Mouse (Mus musculus): Measurements from ENCODE around the gene Mapk14. TPM values are rescaled to one million over a fixed set of nuclear protein-coding genes. Genes with fewer than 3 reads are reported as not detected.

The Mapk14 gene
- polyA plus RNA-seq, 1 experiment = 114 TPM

DNA sequence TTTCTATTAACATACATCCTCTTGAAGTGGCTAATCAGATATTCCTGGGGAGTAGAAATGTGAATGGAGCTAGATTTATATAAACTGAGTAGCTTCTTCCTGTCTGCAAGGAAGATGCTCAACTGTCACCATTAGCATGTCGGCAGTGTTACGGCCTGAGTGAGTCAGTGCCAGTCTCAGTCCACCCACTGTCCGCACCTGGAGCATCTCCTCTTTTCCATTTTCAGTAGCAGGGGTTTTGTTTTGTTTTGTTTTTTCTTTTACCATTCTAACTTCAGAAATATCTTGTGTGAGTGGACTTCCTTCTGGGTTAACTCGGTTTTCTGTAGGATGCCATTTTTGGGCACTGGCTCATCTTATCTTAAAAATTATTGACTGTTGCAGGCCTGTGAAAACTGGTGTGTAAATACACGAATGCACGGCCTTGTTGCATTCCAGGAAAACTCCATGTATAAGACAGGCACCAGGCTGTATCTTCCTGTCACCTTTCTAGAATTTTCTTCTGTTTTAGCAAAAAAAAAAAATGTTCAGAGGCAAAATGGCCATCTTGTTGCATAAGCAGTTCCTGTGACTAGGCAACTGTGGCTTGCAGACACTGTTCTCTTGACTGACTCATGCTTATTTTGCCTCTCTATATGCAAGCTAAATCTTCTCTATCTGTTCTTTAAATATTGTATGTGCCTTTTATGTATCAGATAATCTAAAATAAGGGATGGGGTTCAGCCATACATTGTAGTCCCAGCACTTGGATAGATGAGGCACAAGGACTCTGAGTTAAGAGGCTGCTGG is 44.4 kb downstream of the Mapk14 start:
- Histone ChIP-seq H3K27ac (ENCODE audit: insufficient read depth, low read length) (no peak overlapping the region), H3K4me1 (ENCODE audit: control insufficient read depth, insufficient read depth, low read length) (no peaks in the 10 kb centered on the region), H3K27me3 (ENCODE audit: control insufficient read depth, insufficient read depth, low read length) (no peaks in the 10 kb centered on the region), H3K4me3 (replicated peaks; ENCODE audit: insufficient read depth, low read depth, low read length) (no peak overlapping the region)
- WGBS = 93% methylated on average over 6 of the region's 6 CpGs
- DNase-seq = no peak
- TF ChIP-seq POLR2A (IDR thresholded peaks at IDR 0.05; ENCODE audit: borderline replicate concordance, insufficient read depth, low read length) = no peak
- TF ChIP-seq CTCF (IDR thresholded peaks at IDR 0.05; ENCODE audit: borderline replicate concordance, insufficient read depth, low read depth, low read length) = no peak

DNA sequence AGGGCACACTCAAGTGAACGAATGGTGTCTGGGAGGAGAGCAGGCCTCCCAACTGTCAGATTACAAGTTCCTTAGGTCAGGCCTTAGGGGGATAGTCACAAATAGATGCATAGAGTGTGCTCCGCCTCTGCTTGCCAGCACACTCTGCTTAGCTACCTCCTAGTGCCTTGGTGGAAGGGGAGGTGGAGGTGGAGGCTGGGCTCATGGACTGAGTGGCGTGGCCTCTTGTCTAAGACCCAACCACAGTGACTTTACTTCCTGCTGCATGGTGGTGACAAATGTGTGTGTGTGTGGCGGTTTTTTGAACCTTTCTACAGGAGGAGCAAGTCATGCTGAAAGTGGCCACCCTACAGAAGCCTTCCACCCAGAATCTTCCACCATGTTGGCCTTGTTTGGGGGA is 45.4 kb downstream of the Mapk14 start:
- no peaks in the 10 kb centered on the region for H3K4me1 ChIP-seq (ENCODE audit: control insufficient read depth, insufficient read depth, low read length)
- H3K27ac ChIP-seq (ENCODE audit: insufficient read depth, low read length) = no peak overlapping the region
- no peak for DNase-seq
- no peak overlapping the region for H3K4me3 ChIP-seq (replicated peaks; ENCODE audit: insufficient read depth, low read depth, low read length)
- WGBS = 77% methylated on average over 4 of the region's 4 CpGs
- no peaks in the 10 kb centered on the region for H3K27me3 ChIP-seq (ENCODE audit: control insufficient read depth, insufficient read depth, low read length)
- TF ChIP-seq CTCF (IDR thresholded peaks at IDR 0.05; ENCODE audit: borderline replicate concordance, insufficient read depth, low read depth, low read length) = no peak
- no peak for TF ChIP-seq POLR2A (IDR thresholded peaks at IDR 0.05; ENCODE audit: borderline replicate concordance, insufficient read depth, low read length)

DNA sequence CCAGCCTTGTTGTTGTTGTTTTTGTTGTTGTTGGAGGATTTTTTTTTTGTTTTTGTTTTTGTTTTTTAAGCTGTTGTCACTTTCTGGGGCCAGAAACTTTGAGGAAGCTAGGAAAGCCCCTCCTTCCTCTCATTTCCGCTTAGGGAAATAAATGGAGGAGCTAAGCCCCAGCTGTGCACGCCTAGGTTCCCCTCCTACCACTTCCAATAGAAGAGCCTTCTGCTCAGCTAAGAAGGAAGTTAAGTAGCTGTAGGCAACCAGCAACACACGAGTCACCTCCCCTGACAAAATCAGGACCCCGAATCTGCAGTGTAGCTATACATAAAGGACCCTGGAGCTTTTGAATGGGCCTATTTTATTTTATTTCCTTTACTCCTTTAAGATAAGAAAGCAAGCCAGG is 46.8 kb downstream of the Mapk14 start:
- H3K27ac ChIP-seq (ENCODE audit: insufficient read depth, low read length) = no peak overlapping the region
- no peaks in the 10 kb centered on the region for H3K27me3 ChIP-seq (ENCODE audit: control insufficient read depth, insufficient read depth, low read length)
- peaks cover 9% of the 10 kb centered on the region for H3K4me1 ChIP-seq (ENCODE audit: control insufficient read depth, insufficient read depth, low read length)
- WGBS = 92% methylated on average over 4 of the region's 4 CpGs
- DNase-seq = no peak
- no peak overlapping the region for H3K4me3 ChIP-seq (replicated peaks; ENCODE audit: insufficient read depth, low read depth, low read length)
- TF ChIP-seq POLR2A (IDR thresholded peaks at IDR 0.05; ENCODE audit: borderline replicate concordance, insufficient read depth, low read length) (no peak), CTCF (IDR thresholded peaks at IDR 0.05; ENCODE audit: borderline replicate concordance, insufficient read depth, low read depth, low read length) (no peak)

DNA sequence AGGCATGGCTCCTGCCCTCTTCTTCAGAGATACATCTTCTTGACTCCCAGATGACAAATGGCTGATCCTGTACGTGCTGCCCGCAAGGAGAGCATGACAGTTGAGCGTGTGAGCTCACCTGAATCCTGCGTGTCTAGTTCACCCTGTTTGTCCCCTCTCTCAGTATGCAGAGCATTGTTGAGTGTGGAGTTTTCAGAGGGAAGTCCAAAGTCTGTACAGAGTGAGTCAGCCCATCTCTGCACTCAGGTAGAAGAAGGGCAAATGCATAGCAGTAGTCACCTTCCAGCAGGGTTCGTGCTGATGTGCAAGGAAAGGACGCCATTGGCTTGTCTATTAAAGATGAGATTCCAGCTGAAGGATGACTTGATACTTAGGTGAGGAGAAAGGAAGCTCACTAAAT is 48.1 kb downstream of the Mapk14 start:
- no peak overlapping the region for H3K4me3 ChIP-seq (replicated peaks; ENCODE audit: insufficient read depth, low read depth, low read length)
- TF ChIP-seq POLR2A (IDR thresholded peaks at IDR 0.05; ENCODE audit: borderline replicate concordance, insufficient read depth, low read length) (no peak), CTCF (IDR thresholded peaks at IDR 0.05; ENCODE audit: borderline replicate concordance, insufficient read depth, low read depth, low read length) (no peak)
- no peak overlapping the region for H3K27ac ChIP-seq (ENCODE audit: insufficient read depth, low read length)
- peaks cover 12% of the 10 kb centered on the region for H3K4me1 ChIP-seq (ENCODE audit: control insufficient read depth, insufficient read depth, low read length)
- WGBS = 95% methylated on average over 6 of the region's 6 CpGs
- no peaks in the 10 kb centered on the region for H3K27me3 ChIP-seq (ENCODE audit: control insufficient read depth, insufficient read depth, low read length)
- no peak for DNase-seq

DNA sequence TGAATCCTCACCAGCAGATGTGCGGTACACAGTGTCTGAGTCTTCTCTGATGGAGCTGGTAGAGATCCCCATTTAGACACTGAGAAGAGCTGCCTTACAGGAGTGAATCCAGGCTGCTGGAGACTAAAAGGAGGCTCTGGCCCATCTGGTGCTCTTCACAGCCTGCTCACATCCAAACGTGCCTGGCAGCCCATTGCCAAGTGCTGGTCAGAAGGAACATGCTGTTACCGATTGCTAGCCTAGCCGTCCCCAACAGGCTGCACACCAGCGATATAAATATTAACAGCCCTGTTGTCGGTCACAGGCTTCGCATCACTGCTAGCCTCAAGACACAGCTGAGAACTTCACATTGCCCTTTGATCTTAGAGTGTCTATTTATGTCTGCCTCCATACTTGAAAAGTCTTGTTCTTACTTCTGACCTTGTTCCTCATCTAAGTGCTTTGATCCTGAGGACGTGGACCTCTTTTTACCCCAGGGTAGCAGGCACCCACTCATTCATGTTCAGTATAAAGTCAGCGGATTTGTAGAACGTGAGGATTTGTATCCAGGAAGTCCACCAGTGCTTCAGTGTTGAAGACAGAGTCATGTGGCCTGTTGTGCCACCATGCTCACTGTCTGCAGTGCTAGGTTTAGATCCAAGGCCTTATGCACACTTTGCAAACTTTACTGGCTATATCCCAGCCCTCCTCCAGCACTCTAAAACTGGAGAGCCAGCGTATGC is 52.2 kb downstream of the Mapk14 start:
- DNase-seq = peak; percentile 55 to 73
- H3K4me1 ChIP-seq (ENCODE audit: control insufficient read depth, insufficient read depth, low read length) = peaks cover 12% of the 10 kb centered on the region
- H3K27ac ChIP-seq (ENCODE audit: insufficient read depth, low read length) = no peak overlapping the region
- WGBS = 46% methylated on average over 11 of the region's 11 CpGs
- TF ChIP-seq POLR2A (IDR thresholded peaks at IDR 0.05; ENCODE audit: borderline replicate concordance, insufficient read depth, low read length) = no peak
- TF ChIP-seq CTCF (IDR thresholded peaks at IDR 0.05; ENCODE audit: borderline replicate concordance, insufficient read depth, low read depth, low read length) = no peak
- no peak overlapping the region for H3K4me3 ChIP-seq (replicated peaks; ENCODE audit: insufficient read depth, low read depth, low read length)
- H3K27me3 ChIP-seq (ENCODE audit: control insufficient read depth, insufficient read depth, low read length) = no peaks in the 10 kb centered on the region

DNA sequence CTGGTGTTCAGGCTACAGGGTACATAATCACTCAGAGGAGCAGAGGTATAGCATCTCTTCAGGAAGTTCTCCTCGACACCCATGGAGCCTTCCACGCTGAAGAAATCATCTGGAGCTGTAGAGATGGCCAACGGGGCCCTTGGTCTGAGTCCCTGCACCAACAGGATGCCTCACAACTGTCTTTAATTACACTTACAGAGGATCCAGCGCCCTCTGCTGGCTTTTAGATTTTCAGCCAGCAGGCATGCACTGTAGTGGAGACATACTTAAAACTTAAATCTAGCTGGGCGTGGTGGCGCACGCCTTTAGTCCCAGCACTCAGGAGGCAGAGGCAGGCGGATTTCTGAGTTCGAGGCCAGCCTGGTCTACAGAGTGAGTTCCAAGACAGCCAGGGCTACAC is 52.8 kb downstream of the Mapk14 start:
- TF ChIP-seq POLR2A (IDR thresholded peaks at IDR 0.05; ENCODE audit: borderline replicate concordance, insufficient read depth, low read length) = no peak
- no peak for TF ChIP-seq CTCF (IDR thresholded peaks at IDR 0.05; ENCODE audit: borderline replicate concordance, insufficient read depth, low read depth, low read length)
- DNase-seq = no peak
- WGBS = 90% methylated on average over 9 of the region's 9 CpGs

DNA sequence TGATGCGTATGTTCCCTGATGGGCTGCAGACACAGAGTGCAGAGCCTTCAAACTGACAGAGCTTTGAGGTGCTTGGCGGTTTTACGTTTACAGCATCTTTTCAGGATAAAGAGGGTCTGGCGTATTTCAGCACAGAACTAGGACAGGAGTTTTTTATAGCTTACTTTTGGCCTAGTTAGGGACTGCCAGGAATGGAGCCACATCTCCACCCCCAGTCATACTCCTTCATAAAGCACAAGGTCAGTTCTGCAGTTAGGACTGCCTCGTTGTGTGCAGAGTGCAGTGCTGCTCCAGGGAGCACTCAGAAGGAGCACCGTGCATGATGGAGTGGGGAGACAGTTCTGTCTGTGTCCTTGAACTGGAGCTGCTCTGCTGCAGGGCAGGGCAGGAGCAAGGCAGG is 54.6 kb downstream of the Mapk14 start:
- H3K4me1 ChIP-seq (ENCODE audit: control insufficient read depth, insufficient read depth, low read length) = peaks cover 12% of the 10 kb centered on the region
- TF ChIP-seq POLR2A (IDR thresholded peaks at IDR 0.05; ENCODE audit: borderline replicate concordance, insufficient read depth, low read length) (no peak), CTCF (IDR thresholded peaks at IDR 0.05; ENCODE audit: borderline replicate concordance, insufficient read depth, low read depth, low read length) (no peak)
- no peak overlapping the region for H3K27ac ChIP-seq (ENCODE audit: insufficient read depth, low read length)
- no peaks in the 10 kb centered on the region for H3K27me3 ChIP-seq (ENCODE audit: control insufficient read depth, insufficient read depth, low read length)
- DNase-seq = peak in 1 of 2 experiments; percentile 29
- no peak overlapping the region for H3K4me3 ChIP-seq (replicated peaks; ENCODE audit: insufficient read depth, low read depth, low read length)
- WGBS = 67% methylated on average over 6 of the region's 6 CpGs

More for the DNA sequence above, 52.8 kb downstream of the Mapk14 start:
- H3K4me3 ChIP-seq (replicated peaks; ENCODE audit: insufficient read depth, low read depth, low read length) = no peak overlapping the region
- peaks cover 12% of the 10 kb centered on the region for H3K4me1 ChIP-seq (ENCODE audit: control insufficient read depth, insufficient read depth, low read length)
- H3K27ac ChIP-seq (ENCODE audit: insufficient read depth, low read length) = no peak overlapping the region
- no peaks in the 10 kb centered on the region for H3K27me3 ChIP-seq (ENCODE audit: control insufficient read depth, insufficient read depth, low read length)

DNA sequence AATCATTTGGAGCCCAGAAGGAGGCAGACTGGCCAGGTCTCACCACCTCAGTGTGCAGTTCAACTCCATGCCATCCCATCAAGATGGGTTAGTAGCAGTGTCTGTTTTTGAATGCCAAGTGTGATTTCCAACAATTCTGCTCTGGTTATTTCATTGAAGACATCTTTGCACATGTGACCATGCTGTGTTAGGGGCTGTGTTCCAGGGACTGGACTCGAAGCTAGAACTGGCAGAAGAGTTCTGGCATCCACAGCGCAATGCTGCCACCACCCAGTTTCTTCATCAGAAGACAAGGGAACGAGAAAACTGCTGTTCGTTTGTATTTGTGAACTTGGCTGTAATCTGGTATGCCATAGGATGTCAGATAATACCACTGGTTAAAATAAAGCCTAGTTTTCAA is 56.9 kb downstream of the Mapk14 start:
- WGBS = 25% methylated on average over 4 of the region's 4 CpGs
- Histone ChIP-seq H3K4me1 (ENCODE audit: control insufficient read depth, insufficient read depth, low read length) (peaks cover 3% of the 10 kb centered on the region; the same call in 1 of the 2 replicates), H3K27me3 (ENCODE audit: control insufficient read depth, insufficient read depth, low read length) (no peaks in the 10 kb centered on the region), H3K4me3 (replicated peaks; ENCODE audit: insufficient read depth, low read depth, low read length) (no peak overlapping the region), H3K27ac (ENCODE audit: insufficient read depth, low read length) (no peak overlapping the region)
- DNase-seq = no peak
- TF ChIP-seq POLR2A (IDR thresholded peaks at IDR 0.05; ENCODE audit: borderline replicate concordance, insufficient read depth, low read length) (no peak), CTCF (IDR thresholded peaks at IDR 0.05; ENCODE audit: borderline replicate concordance, insufficient read depth, low read depth, low read length) (no peak)
